In the genomic region with DNA sequence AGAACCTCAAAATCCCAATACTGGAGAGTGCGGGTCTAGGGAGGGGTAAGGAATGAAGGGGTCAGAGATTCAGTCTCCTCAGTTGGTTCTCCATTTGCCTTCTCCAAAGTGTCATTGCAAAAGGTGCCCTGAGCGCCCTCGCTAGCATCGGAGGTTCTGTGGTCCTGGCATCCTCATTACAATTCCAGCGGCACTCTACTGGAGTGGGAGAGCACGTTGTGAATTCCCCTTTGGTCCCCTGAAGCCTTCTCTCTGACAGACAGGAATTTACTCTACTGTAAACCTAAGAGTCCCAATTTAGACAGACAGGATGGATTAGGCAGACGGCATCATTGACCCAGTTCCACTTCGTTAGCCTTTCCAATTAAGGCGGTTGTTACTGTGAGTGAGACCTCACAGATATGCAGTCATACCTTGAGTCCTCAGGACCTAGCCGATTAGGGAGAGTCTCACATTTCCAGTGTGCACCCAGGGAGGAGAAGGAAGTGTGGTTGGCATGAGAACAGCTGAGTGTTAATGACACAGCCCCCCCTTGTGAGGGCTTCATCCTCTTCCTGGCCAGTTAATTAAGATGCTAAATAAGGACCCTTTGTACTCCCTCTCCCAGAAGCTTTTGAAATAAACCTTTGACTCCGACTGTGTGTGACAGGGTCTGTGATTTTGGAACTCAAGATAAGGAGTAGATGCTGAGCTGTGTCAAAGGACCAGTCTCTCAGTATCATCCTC, we compare ENCODE assay signal across 9 mouse cellular contexts.
A peak's percentile ranks its signal among the peaks of the same experiment; 100 is the strongest.
DNase-seq lines count a peak whose midpoint lies in the region; ATAC-seq and TF ChIP-seq lines count a peak whose summit lies in the region.
"Had no signal": no experiment of that assay in that cellular context is flagged by ENCODE, and none has a peak within 500 bp of the region (broad histone marks: within the 10 kb centered on the region; RNA-seq: fewer than 3 reads in every experiment).

No protein-coding gene starts in this region.

- WGBS in midbrain, embryonic 11.5 days: 44% methylated on average over 11 of the region's 11 CpGs
- 63% methylated on average over 11 of the region's 11 CpGs for WGBS in stomach, postnatal 0 days

- no peaks in the 10 kb centered on the region for H3K36me3 ChIP-seq in midbrain, embryonic 11.5 days (ENCODE audit: control insufficient read depth, insufficient read depth, low read length)
- no peaks in the 10 kb centered on the region for H3K36me3 ChIP-seq in stomach, postnatal 0 days (ENCODE audit: control insufficient read depth, insufficient read depth, low read length)

- peak; percentile 47; the same call in 1 of the 2 replicates for ATAC-seq in midbrain, embryonic 11.5 days (ENCODE audit: low FRiP score)
- no peak for ATAC-seq in stomach, postnatal 0 days (ENCODE audit: low FRiP score, low TSS enrichment)

- no peak overlapping the region for H3K4me3 ChIP-seq in midbrain, embryonic 11.5 days (ENCODE audit: low read depth, low read length)
- no peak overlapping the region for H3K4me3 ChIP-seq in stomach, postnatal 0 days (ENCODE audit: low read depth, low read length)
- H3K4me3 ChIP-seq: megakaryocyte, embryonic 14.5 days had no signal

- H3K4me2 ChIP-seq in midbrain, embryonic 11.5 days: no peak overlapping the region
- no peak overlapping the region for H3K4me2 ChIP-seq in stomach, postnatal 0 days (replicated peaks; ENCODE audit: low read depth)

- H3K9me3 ChIP-seq in midbrain, embryonic 11.5 days (ENCODE audit: control insufficient read depth, low read length): no peaks in the 10 kb centered on the region
- no peaks in the 10 kb centered on the region for H3K9me3 ChIP-seq in stomach, postnatal 0 days (ENCODE audit: control insufficient read depth, low read length)
- H3K9me3 ChIP-seq: megakaryocyte, embryonic 14.5 days had no signal

- peak; percentile 13 to 26 for DNase-seq in cerebellum, postnatal 14 days
- no peak for DNase-seq in cerebellum, adult 11 months
- DNase-seq in right cerebral cortex, postnatal 10 days (ENCODE audit: low spot score in 2 of 2): peak; percentile 51 to 78
- DNase-seq in right cerebral cortex, postnatal 14 days: no peak
- DNase-seq in midbrain, embryonic 11.5 days (ENCODE audit: low spot score, missing footprints): no peak
- no peak for DNase-seq in heart, adult 11 months
- no peak for DNase-seq in stomach, postnatal 0 days (ENCODE audit: low spot score)
- DNase-seq in c-Kit-positive CD71-positive TER-119-positive erythroid progenitor cells, embryonic 14.5 days (ENCODE audit: low spot score): no peak

- no peak for TF ChIP-seq CTCF in stomach, postnatal 0 days (IDR thresholded peaks at IDR 0.05; ENCODE audit: low read depth)

- TF ChIP-seq EP300 in stomach, postnatal 0 days (optimal IDR thresholded peaks at IDR 0.05): no peak

- no peaks in the 10 kb centered on the region for H3K27me3 ChIP-seq in midbrain, embryonic 11.5 days (ENCODE audit: control insufficient read depth, insufficient read depth, low read length)
- H3K27me3 ChIP-seq in stomach, postnatal 0 days (ENCODE audit: control insufficient read depth, insufficient read depth, low read length): no peaks in the 10 kb centered on the region

- H3K27ac ChIP-seq in midbrain, embryonic 11.5 days (ENCODE audit: low read depth, low read length): no peak overlapping the region
- no peak overlapping the region for H3K27ac ChIP-seq in stomach, postnatal 0 days (replicated peaks)

- H3K9ac ChIP-seq in midbrain, embryonic 11.5 days (ENCODE audit: low read length): no peak overlapping the region
- H3K9ac ChIP-seq in stomach, postnatal 0 days (ENCODE audit: low read length): no peak overlapping the region

- H3K4me1 ChIP-seq in midbrain, embryonic 11.5 days (ENCODE audit: control insufficient read depth, insufficient read depth, low read length): peaks cover 26% of the 10 kb centered on the region
- H3K4me1 ChIP-seq in stomach, postnatal 0 days (replicated peaks; ENCODE audit: control insufficient read depth, insufficient read depth): no peaks in the 10 kb centered on the region

Comparison
In these comparisons a context has a peak if more than half of its experiments do, and no peak if none do; other contexts are left out.
1. DNase-seq: peak in cerebellum, postnatal 14 days (2 of 2) and right cerebral cortex, postnatal 10 days (2 of 2); none in cerebellum, adult 11 months (single experiment), right cerebral cortex, postnatal 14 days (single experiment), midbrain, embryonic 11.5 days (single experiment), heart, adult 11 months (single experiment), stomach, postnatal 0 days (single experiment) and c-Kit-positive CD71-positive TER-119-positive erythroid progenitor cells, embryonic 14.5 days (single experiment).